Mouse (Mus musculus) heart, postnatal 0 days (tissue): ENCODE measurements around the gene Lypd3. TPM values are rescaled to one million over a fixed set of nuclear protein-coding genes. Genes with fewer than 3 reads are reported as not detected.

Source experiments
- ATAC-seq: fragments of 200-750 bp; cut with Nextera tagmentation; 2 replicates; pipeline ENCODE4 v1.8.0; 2017; ENCODE audit warnings: low read depth, moderate number of reproducible peaks, moderate library complexity; ENCODE audit not compliant: insufficient read depth
- DNase-seq: peaks from one replicate; pipeline ENCODE4 v3.0.0-alpha.2; 2016; ENCODE audit warnings: low spot score
- H3K27ac ChIP-seq: fragments of 300-500 bp; sonication (generic); 2 replicates; pipeline ENCODE4 v1.5.1; 2014; ENCODE audit warnings: low read depth, mild to moderate bottlenecking
- H3K27me3 ChIP-seq: fragments of 300-500 bp; sonication (generic); 2 replicates; pipeline ENCODE4 v1.6.1; 2014; ENCODE audit warnings: low read length, mixed read lengths; ENCODE audit not compliant: control insufficient read depth, insufficient read depth
- H3K36me3 ChIP-seq: fragments of 300-500 bp; sonication (generic); replicated peaks from 2 replicates; pipeline ENCODE4 v1.6.1; 2014; ENCODE audit warnings: low read length, mixed read lengths; ENCODE audit not compliant: control insufficient read depth, insufficient read depth
- H3K4me1 ChIP-seq: fragments of 300-500 bp; sonication (generic); 2 replicates; pipeline ENCODE4 v1.6.1; 2014; ENCODE audit warnings: antibody characterized with exemption; ENCODE audit not compliant: control insufficient read depth, insufficient read depth
- H3K4me2 ChIP-seq: fragments of 300-500 bp; sonication (generic); 2 replicates; pipeline ENCODE4 v1.6.1; 2014; ENCODE audit warnings: low read depth, mild to moderate bottlenecking, low read length, moderate library complexity
- H3K4me3 ChIP-seq: fragments of 300-500 bp; sonication (generic); 2 replicates; pipeline ENCODE4 v1.5.1; 2014; ENCODE audit warnings: low read depth, low read length
- H3K9ac ChIP-seq: fragments of 300-500 bp; sonication (generic); replicated peaks from 2 replicates; pipeline ENCODE4 v1.6.1; 2014; ENCODE audit warnings: low read depth, low read length, mixed read lengths
- H3K9me3 ChIP-seq: fragments of 300-500 bp; sonication (generic); replicated peaks from 2 replicates; pipeline ENCODE4 v1.6.1; 2016; ENCODE audit warnings: low read length; ENCODE audit not compliant: control insufficient read depth
- CTCF ChIP-seq: IDR thresholded peaks from 2 replicates; pipeline ENCODE4 v1.5.1; 2016; ENCODE audit warnings: antibody characterized with exemption, control low read depth, low read depth
- EP300 ChIP-seq: IDR thresholded peaks from 2 replicates; pipeline ENCODE4 v1.6.1; 2016; ENCODE audit warnings: antibody characterized with exemption, low read depth
- WGBS: fragments of 180-500 bp; shearing (Covaris S2); extraction: QIAGEN DNeasy Blood & Tissue Kit; methylation state at CpG from one replicate; pipeline ENCODE4 v1.1.7; 2014; 5-methylcytosine and 5-hydroxymethylcytosine counted together
- polyA plus RNA-seq: library from polyadenylated mRNA; unstranded; fragments of >200 nt; fragmentation: Nextera tagmentation; extraction: Ambion mirVana; gene quantifications from 2 replicates; pipeline ENCODE4 v1.2.1, GENCODE M21; 2015
- total RNA-seq: library from RNA; depleted of rRNA; stranded (reverse); fragments of >200 nt; gene quantifications from 2 replicates; pipeline ENCODE4 v1.2.3, GENCODE M21; 2014; ENCODE audit warnings: low replicate concordance

Gene Lypd3
- total and polyA plus RNA-seq, 2 experiments from 2014 or later: not detected

DNA sequence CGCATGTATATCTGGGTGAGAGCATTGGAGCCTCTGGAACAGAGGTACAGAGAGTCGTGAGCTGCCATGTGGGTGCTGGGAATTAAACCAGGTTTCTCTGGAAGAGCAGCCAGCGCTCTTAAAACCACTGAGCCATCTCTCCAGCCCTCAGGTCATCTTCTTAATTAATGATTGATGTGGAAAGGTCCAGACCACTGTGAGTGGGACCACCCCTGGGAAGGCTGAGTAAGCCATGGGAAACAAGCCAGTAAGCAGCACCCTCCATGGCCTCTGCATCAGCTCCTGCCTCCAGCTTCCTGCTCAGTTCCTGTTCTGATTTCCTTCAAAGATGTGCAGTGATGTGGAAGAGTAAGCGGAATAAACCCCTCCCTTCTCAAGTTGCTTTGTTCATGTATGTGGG lies 44.2 kb upstream of the Lypd3 start:
- no peak for ATAC-seq
- TF ChIP-seq EP300: no peak
- TF ChIP-seq CTCF: no peak
- no peak overlapping the region for H3K4me3 ChIP-seq
- no peak overlapping the region for H3K27ac ChIP-seq
- 63% methylated on average over 4 of the region's 4 CpGs for WGBS
- H3K36me3 ChIP-seq: no peaks in the 10 kb centered on the region
- H3K9me3 ChIP-seq: no peaks in the 10 kb centered on the region
- no peak overlapping the region for H3K9ac ChIP-seq
- H3K4me1 ChIP-seq: peaks cover 5% of the 10 kb centered on the region; the same call in 1 of the 2 replicates
- H3K27me3 ChIP-seq: peaks cover 2% of the 10 kb centered on the region
- no peak for DNase-seq
- H3K4me2 ChIP-seq: no peak overlapping the region

DNA sequence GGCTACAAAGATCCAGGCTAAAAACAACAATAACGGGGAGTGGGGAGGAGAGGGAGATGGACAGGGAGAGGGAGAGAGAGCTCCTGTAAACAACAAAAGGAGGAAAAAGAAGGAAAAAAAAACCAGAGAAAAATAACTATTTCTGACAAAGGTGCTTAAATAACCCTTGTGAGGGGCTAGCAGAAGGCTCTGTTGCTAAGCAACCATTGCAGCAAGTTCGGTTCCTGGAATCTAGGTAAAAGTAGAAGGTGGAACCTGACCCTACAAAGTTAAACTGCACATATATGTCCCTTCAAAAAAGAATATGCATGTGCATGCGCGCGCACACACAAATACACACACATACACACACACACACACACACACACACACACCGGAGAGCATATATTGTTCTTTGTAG lies 43.6 kb upstream of the Lypd3 start:
- Histone ChIP-seq H3K4me1 (peaks cover 5% of the 10 kb centered on the region; the same call in 1 of the 2 replicates), H3K36me3 (no peaks in the 10 kb centered on the region), H3K9ac (no peak overlapping the region), H3K9me3 (no peaks in the 10 kb centered on the region), H3K4me2 (no peak overlapping the region), H3K27ac (no peak overlapping the region), H3K4me3 (no peak overlapping the region), H3K27me3 (no peaks in the 10 kb centered on the region)
- DNase-seq: no peak
- 88% methylated on average over 6 of the region's 6 CpGs for WGBS
- TF ChIP-seq EP300 (no peak), CTCF (no peak)
- ATAC-seq: no peak

DNA sequence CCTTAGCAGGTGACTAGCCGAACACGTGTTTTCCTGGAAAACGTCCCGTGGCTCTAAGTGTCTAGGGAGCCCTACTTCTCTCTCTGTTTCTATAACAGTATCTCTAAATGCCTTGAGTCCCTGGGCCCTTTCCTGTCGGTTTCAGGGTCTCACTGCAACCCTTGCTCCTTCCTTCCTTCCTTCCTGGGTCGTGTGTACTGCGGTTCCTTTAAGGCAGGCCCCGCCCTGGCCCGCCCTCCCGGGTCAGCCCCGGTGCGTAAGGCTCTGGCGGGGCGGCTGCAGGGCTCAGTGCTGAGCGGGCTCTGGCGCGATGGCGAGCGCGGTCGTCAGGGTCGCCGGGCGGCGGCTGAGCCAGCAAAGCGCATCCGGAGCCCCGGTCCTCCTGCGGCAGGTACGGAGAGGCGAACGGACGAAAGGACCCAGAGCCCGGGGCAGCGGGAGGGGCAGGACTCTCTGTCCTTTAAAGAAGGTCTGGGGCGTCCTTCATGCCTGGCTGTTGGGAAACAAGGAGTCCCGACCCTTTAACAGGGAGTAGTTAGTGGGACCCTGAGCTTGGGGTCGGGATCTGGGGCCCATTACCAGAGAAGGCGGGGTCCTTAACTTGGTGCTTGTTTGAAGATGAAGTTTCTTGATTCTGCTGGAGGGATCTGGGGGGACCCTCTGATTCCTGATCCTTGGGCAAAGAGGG lies 42.6 kb upstream of the Lypd3 start:
- Histone ChIP-seq H3K9me3 (no peaks in the 10 kb centered on the region), H3K4me1 (peaks cover 5% of the 10 kb centered on the region; the same call in 1 of the 2 replicates), H3K4me2 (peak overlapping the region; percentile 86), H3K36me3 (no peaks in the 10 kb centered on the region), H3K9ac (peak overlapping the region; percentile 62), H3K4me3 (peak overlapping the region; percentile 75), H3K27me3 (no peaks in the 10 kb centered on the region), H3K27ac (no peak overlapping the region)
- 1% methylated on average over 38 of the region's 39 CpGs for WGBS
- ATAC-seq: peak; percentile 90
- DNase-seq: peak; percentile 51
- TF ChIP-seq EP300 (no peak), CTCF (no peak)

DNA sequence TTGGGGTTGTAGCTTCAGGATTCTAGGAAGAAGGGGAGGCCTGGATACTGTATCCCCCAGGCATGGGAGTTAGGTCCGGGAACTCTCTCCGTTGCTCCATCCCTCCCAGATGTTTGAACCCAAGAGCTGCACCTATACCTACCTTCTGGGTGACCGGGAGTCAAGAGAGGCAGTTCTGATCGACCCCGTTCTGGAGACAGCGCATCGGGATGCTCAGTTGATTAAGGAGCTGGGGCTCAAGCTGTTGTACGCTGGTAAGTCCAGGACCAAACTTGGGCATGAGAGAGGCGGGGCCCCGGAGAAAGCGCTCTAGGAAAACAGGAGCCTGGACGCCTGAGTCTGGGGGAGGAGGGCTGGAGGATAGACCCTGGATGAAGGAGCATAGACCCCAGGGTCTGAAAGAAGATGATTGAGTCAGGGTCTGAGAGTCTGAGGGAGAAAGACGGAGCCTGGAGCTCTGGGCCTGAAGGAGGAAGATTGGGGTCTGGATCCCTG lies 42.0 kb upstream of the Lypd3 start:
- DNase-seq (no peak), ATAC-seq (no peak)
- TF ChIP-seq CTCF (no peak), EP300 (no peak)
- 5% methylated on average over 13 of the region's 13 CpGs for WGBS
- peak overlapping the region; percentile 75 for H3K4me3 ChIP-seq
- no peaks in the 10 kb centered on the region for H3K27me3 ChIP-seq
- H3K4me1 ChIP-seq: peaks cover 5% of the 10 kb centered on the region; the same call in 1 of the 2 replicates
- no peaks in the 10 kb centered on the region for H3K9me3 ChIP-seq
- peak overlapping the region; percentile 62 for H3K9ac ChIP-seq
- H3K4me2 ChIP-seq: peak overlapping the region; percentile 86
- H3K36me3 ChIP-seq: no peaks in the 10 kb centered on the region
- no peak overlapping the region for H3K27ac ChIP-seq

DNA sequence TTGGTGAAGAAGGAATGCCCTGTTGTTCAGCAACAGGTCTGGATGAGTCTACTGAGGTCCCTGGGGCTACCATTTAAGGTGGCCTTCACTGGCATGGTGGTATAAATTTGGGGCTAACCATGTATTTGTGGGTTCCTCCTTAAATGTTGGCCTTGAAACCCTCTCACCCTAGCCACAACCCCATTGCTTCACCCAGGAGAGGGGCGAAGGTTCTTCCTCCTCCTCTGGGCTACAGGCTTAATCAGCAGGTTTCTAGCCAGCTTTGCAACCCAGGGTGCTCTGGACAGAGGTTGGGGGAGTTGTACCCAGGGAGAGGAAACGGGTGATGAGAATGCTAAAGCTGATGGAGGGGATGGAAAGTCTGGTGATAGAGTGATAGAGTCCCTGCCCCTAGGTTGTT lies 40.9 kb upstream of the Lypd3 start:
- DNase-seq (no peak), ATAC-seq (no peak)
- Histone ChIP-seq H3K9me3 (no peaks in the 10 kb centered on the region), H3K9ac (no peak overlapping the region), H3K36me3 (no peaks in the 10 kb centered on the region), H3K4me1 (peaks cover 5% of the 10 kb centered on the region; the same call in 1 of the 2 replicates), H3K27ac (no peak overlapping the region), H3K4me2 (no peak overlapping the region), H3K4me3 (no peak overlapping the region), H3K27me3 (no peaks in the 10 kb centered on the region)
- WGBS: 73% methylated on average over 2 of the region's 2 CpGs
- TF ChIP-seq EP300: no peak
- no peak for TF ChIP-seq CTCF
